Mouse (Mus musculus): ENCODE data around the gene Pfkfb3.

DNA sequence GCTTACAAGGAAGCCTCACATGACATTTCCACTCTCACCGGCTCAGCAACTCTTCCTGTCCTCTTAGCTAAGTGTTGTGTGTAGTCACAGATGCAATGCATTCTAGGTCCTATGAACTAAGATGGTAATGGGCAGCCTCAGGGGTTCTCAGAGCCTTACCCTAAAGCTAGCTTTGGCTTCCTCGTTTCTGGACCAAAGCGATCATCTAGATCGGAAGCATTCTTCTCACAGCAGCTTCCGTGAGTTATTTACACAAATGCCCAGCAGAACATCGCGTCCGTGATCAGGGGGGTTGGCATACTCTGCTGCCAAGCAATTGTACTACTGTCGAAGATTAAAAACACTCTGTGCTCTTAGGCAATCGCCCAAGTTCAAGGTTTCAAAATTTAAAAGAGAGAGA, 19.1 kb downstream of the Pfkfb3 start:
- TF ChIP-seq CTCF (IDR thresholded peaks at IDR 0.05; ENCODE audit: control insufficient read depth, insufficient read depth, low read length) = no peak
- no peak for TF ChIP-seq POLR2A (IDR thresholded peaks at IDR 0.05; ENCODE audit: borderline replicate concordance, control insufficient read depth, low read depth, low read length)

All from bone marrow, adult 2 months (tissue).